Mouse (Mus musculus) liver, postnatal 0 days (tissue): ENCODE measurements around the gene Pycr2.

ENCODE experiments used
- CTCF ChIP-seq: sonication (generic); IDR thresholded peaks from 2 replicates; pipeline ENCODE4 v1.5.1; 2016; ENCODE audit warnings: antibody characterized with exemption, low read depth
- EP300 ChIP-seq: IDR thresholded peaks from 2 replicates; pipeline ENCODE4 v1.6.1; 2016; ENCODE audit warnings: antibody characterized with exemption, low read depth, mild to moderate bottlenecking

DNA sequence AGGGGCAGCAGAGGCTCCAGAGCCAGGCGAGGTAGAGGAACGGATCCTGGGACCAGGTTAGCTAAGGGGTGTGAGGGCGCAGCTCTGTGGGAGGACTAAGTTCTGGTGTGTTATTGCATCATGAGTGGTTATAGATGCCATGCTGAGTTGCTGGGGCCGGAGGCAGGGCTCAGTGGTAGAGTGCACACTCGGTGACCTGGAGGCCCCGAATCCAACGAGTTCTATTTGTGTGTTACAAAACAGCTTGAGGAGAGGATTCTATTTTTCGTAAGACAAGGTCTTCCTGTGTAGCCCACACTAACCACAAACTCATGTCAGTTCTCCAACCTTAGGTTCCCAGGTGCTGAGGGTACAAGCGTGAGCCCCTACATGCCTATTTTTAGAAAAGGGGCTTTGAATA is 19.6 kb upstream of the Pycr2 start:
- TF ChIP-seq CTCF: no peak
- 0 out of 2 replicates have a peak, but pooled peaks have one; percentile 25 for TF ChIP-seq EP300
